Comparison of ENCODE assay signal across 17 mouse cellular contexts in the genomic region with DNA sequence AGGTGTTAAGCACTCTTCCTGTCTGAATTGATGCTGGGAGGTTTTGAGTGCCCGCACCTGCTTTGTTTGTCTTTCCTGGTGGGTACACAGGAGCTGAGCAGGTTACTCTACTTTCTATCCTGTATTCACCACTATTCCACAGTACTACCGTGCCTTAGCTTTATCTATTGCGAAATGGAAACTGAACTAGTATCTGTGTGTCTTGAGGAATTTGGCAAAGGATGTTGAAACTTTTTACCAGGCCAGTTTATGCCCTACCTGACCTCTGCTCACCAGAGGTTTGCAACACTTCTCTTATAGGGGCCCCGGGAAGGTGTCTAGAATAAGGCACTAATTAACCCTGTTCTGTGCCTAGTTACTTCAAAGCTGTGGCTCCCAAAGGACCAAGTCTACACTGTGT. TPM values are rescaled to one million over a fixed set of nuclear protein-coding genes. Genes with fewer than 3 reads are reported as not detected.
DNase-seq lines count a peak whose midpoint lies in the region; ATAC-seq and TF ChIP-seq lines count a peak whose summit lies in the region.
"Had no signal": no experiment of that assay in that cellular context is flagged by ENCODE, and none has a peak within 500 bp of the region (broad histone marks: within the 10 kb centered on the region; RNA-seq: fewer than 3 reads in every experiment).

No protein-coding gene starts in this region.

- TF ChIP-seq EP300 in heart, adult 2 months (IDR thresholded peaks at IDR 0.05; ENCODE audit: insufficient read depth, low read depth, low read length) = no peak
- no peak for TF ChIP-seq EP300 in lung, postnatal 0 days (IDR thresholded peaks at IDR 0.05)
- TF ChIP-seq EP300 in liver, postnatal 0 days (IDR thresholded peaks at IDR 0.05; ENCODE audit: low read depth) = peak; percentile 59; the same call in 1 of the 2 replicates

- no peaks in the 10 kb centered on the region for H3K4me1 ChIP-seq in heart, adult 2 months (ENCODE audit: control insufficient read depth, insufficient read depth, low read length)
- H3K4me1 ChIP-seq in lung, postnatal 0 days (ENCODE audit: insufficient read depth, low read depth, low read length) = no peaks in the 10 kb centered on the region
- H3K4me1 ChIP-seq in liver, postnatal 0 days (ENCODE audit: insufficient read depth) = peaks cover 15% of the 10 kb centered on the region

- peak; percentile 9 for DNase-seq in heart, adult 11 months
- no peak for DNase-seq in heart, adult 2 months
- peak; percentile 58 for DNase-seq in lung, postnatal 0 days (ENCODE audit: low spot score)
- no peak for DNase-seq in lung, postnatal 4 days
- no peak for DNase-seq in liver, postnatal 0 days
- DNase-seq in embryo, embryonic 10 days (ENCODE audit: low spot score) = no peak
- no peak for DNase-seq in urinary bladder, postnatal 36 days (ENCODE audit: low spot score in 2 of 2)
- DNase-seq in retina, embryonic 14.5 days (ENCODE audit: low spot score) = no peak
- DNase-seq: cerebellum, adult 8-10 months; forebrain, postnatal 0 days; gastrocnemius, postnatal 10 days; spleen, adult 18-20 months; thymus, adult 2 months had no signal

- no peak overlapping the region for H3K9ac ChIP-seq in heart, adult 2 months (ENCODE audit: low read depth, low read length)
- no peak overlapping the region for H3K9ac ChIP-seq in lung, postnatal 0 days (replicated peaks; ENCODE audit: low read depth)
- H3K9ac ChIP-seq in liver, postnatal 0 days (replicated peaks) = no peak overlapping the region
- H3K9ac ChIP-seq: forebrain, postnatal 0 days; heart, embryonic 13.5 days had no signal

- no peak for TF ChIP-seq CTCF in heart, adult 2 months (IDR thresholded peaks at IDR 0.05)
- no peak for TF ChIP-seq CTCF in lung, postnatal 0 days (IDR thresholded peaks at IDR 0.05)
- TF ChIP-seq CTCF in liver, postnatal 0 days (IDR thresholded peaks at IDR 0.05; ENCODE audit: low read depth) = no peak

- no peaks in the 10 kb centered on the region for H3K9me3 ChIP-seq in lung, postnatal 0 days (ENCODE audit: low read length)
- H3K9me3 ChIP-seq in liver, postnatal 0 days (ENCODE audit: low read length) = no peaks in the 10 kb centered on the region
- H3K9me3 ChIP-seq: heart, embryonic 13.5 days; limb, embryonic 10.5 days had no signal

- H3K27ac ChIP-seq in heart, adult 2 months = no peak overlapping the region
- no peak overlapping the region for H3K27ac ChIP-seq in lung, postnatal 0 days (ENCODE audit: low read length)
- H3K27ac ChIP-seq in liver, postnatal 0 days (ENCODE audit: low read depth) = peak overlapping the region; percentile 75
- H3K27ac ChIP-seq: heart, embryonic 13.5 days; limb, embryonic 10.5 days had no signal

- WGBS in heart, adult 2 months = 73% methylated on average over 4 of the region's 4 CpGs
- WGBS in lung, postnatal 0 days = 53% methylated on average over 4 of the region's 4 CpGs
- 56% methylated on average over 4 of the region's 4 CpGs for WGBS in liver, postnatal 0 days (ENCODE audit: insufficient replicate concordance)

- no peak for TF ChIP-seq POLR2A in heart, adult 2 months (IDR thresholded peaks at IDR 0.05; ENCODE audit: insufficient read depth, low read depth, low read length)

- no peaks in the 10 kb centered on the region for H3K36me3 ChIP-seq in heart, adult 2 months (ENCODE audit: control insufficient read depth, insufficient read depth, low read length)
- no peaks in the 10 kb centered on the region for H3K36me3 ChIP-seq in lung, postnatal 0 days (ENCODE audit: insufficient read depth, low read length)
- H3K36me3 ChIP-seq in liver, postnatal 0 days (replicated peaks; ENCODE audit: insufficient read depth, low read length) = no peaks in the 10 kb centered on the region
- H3K36me3 ChIP-seq: heart, embryonic 13.5 days; limb, embryonic 10.5 days had no signal

- no peak overlapping the region for H3K4me2 ChIP-seq in lung, postnatal 0 days (replicated peaks; ENCODE audit: low read depth, low read length)
- H3K4me2 ChIP-seq in liver, postnatal 0 days (ENCODE audit: low read depth, low read length) = no peak overlapping the region
- H3K4me2 ChIP-seq: heart, embryonic 13.5 days had no signal

- peak; percentile 73 for ATAC-seq in lung, postnatal 0 days
- peak; percentile 80 for ATAC-seq in liver, postnatal 0 days
- ATAC-seq: forebrain, postnatal 0 days; inflammation-experienced regulatory T-cells, adult 6 months had no signal

- no peaks in the 10 kb centered on the region for H3K27me3 ChIP-seq in heart, adult 2 months (ENCODE audit: control insufficient read depth, insufficient read depth, low read length)
- H3K27me3 ChIP-seq in lung, postnatal 0 days (replicated peaks; ENCODE audit: insufficient read depth, low read length) = no peaks in the 10 kb centered on the region
- no peaks in the 10 kb centered on the region for H3K27me3 ChIP-seq in liver, postnatal 0 days (ENCODE audit: insufficient read depth, low read length)
- H3K27me3 ChIP-seq: heart, embryonic 13.5 days had no signal

- intact Hi-C loops in heart, adult 2 months (cut with DNase I) = no loop called here

- H3K4me3 ChIP-seq in heart, adult 2 months = no peak overlapping the region
- no peak overlapping the region for H3K4me3 ChIP-seq in lung, postnatal 0 days (ENCODE audit: low read depth, low read length)
- H3K4me3 ChIP-seq in liver, postnatal 0 days (ENCODE audit: low read depth, low read length) = no peak overlapping the region
- H3K4me3 ChIP-seq: erythroblast, embryonic 14.5 days; heart, embryonic 13.5 days; limb, embryonic 10.5 days had no signal

- no peaks in the 10 kb centered on the region for H3K79me2 ChIP-seq in heart, adult 2 months (replicated peaks; ENCODE audit: control insufficient read depth, insufficient read depth, low read length)

RNA-seq across cellular contexts. Expression of a gene that starts 27.6 kb away (rescaled TPM):
- 10 to 100 TPM; 12.1 to 22.1 TPM for total RNA-seq in heart, adult 2 months (2021)
- polyA plus RNA-seq in heart, adult 2 months (2012; rRNA removed) = 5.4 and 9.8 TPM in 2 replicates
- polyA plus RNA-seq in lung, postnatal 0 days (2015; fragmentation: Nextera tagmentation; extraction: Ambion mirVana) = 4.6 and 5.7 TPM in 2 replicates
- polyA plus RNA-seq in liver, postnatal 0 days (2015; fragmentation: Nextera tagmentation; extraction: Ambion mirVana) = 4.4 and 4.9 TPM in 2 replicates

Comparison
In these comparisons a context has a peak if more than half of its experiments do, and no peak if none do; other contexts are left out.
1. DNase-seq: peak in heart, adult 11 months (single experiment) and lung, postnatal 0 days (single experiment); none in heart, adult 2 months (0 of 2), lung, postnatal 4 days (0 of 2), liver, postnatal 0 days (single experiment), embryo, embryonic 10 days (single experiment), urinary bladder, postnatal 36 days (0 of 2) and retina, embryonic 14.5 days (single experiment).